Comparison of ENCODE assay signal across 19 mouse cellular contexts in genomic region chr4:40856571-40856970, GRCm38 (mm10).
"Had no signal": no experiment of that assay in that cellular context is flagged by ENCODE, and none has a peak within 500 bp of the region (broad histone marks: within the 10 kb centered on the region; RNA-seq: fewer than 3 reads in every experiment).

No protein-coding gene starts in this region.

- H3K9me3 ChIP-seq: liver, embryonic 15.5 days; lung, embryonic 15.5 days; megakaryocyte, embryonic 14.5 days; midbrain, embryonic 12.5 days; midbrain, embryonic 15.5 days; neural tube, embryonic 12.5 days; stomach, embryonic 15.5 days had no signal

- DNase-seq: liver, postnatal 0 days; lung, adult 2 months; lung, postnatal 14 days; lung, postnatal 36 days; right cerebral cortex, postnatal 25 days; right cerebral cortex, postnatal 4 days; thymus, adult 2 months; thymus, postnatal 14 days; thymus, postnatal 36 days had no signal

- ATAC-seq: liver, postnatal 0 days; lung, postnatal 0 days; midbrain, embryonic 15.5 days had no signal

- H3K9ac ChIP-seq: liver, embryonic 15.5 days; liver, postnatal 0 days; lung, embryonic 15.5 days; midbrain, embryonic 12.5 days; midbrain, embryonic 15.5 days; neural tube, embryonic 12.5 days; stomach, embryonic 15.5 days had no signal

- H3K4me3 ChIP-seq: liver, embryonic 15.5 days; lung, embryonic 15.5 days; megakaryocyte, embryonic 14.5 days; midbrain, embryonic 12.5 days; midbrain, embryonic 15.5 days; neural tube, embryonic 12.5 days; stomach, embryonic 15.5 days had no signal

- H3K36me3 ChIP-seq: liver, embryonic 15.5 days; lung, embryonic 15.5 days; midbrain, embryonic 12.5 days; midbrain, embryonic 15.5 days; neural tube, embryonic 12.5 days; stomach, embryonic 15.5 days had no signal

- H3K4me2 ChIP-seq: liver, embryonic 15.5 days; lung, embryonic 15.5 days; midbrain, embryonic 12.5 days; midbrain, embryonic 15.5 days; neural tube, embryonic 12.5 days; stomach, embryonic 15.5 days had no signal

- H3K27ac ChIP-seq: liver, embryonic 15.5 days; lung, embryonic 15.5 days; macrophage; midbrain, embryonic 12.5 days; midbrain, embryonic 15.5 days; neural tube, embryonic 12.5 days; stomach, embryonic 15.5 days; stomach, postnatal 0 days had no signal

- H3K27me3 ChIP-seq: liver, embryonic 15.5 days; lung, embryonic 15.5 days; megakaryocyte, embryonic 14.5 days; midbrain, embryonic 12.5 days; midbrain, embryonic 15.5 days; neural tube, embryonic 12.5 days; stomach, embryonic 15.5 days had no signal
